Mouse (Mus musculus): ENCODE measurements around the gene Mfsd11. TPM values are rescaled to one million over a fixed set of nuclear protein-coding genes. Genes with fewer than 3 reads are reported as not detected.
"Not testable (repeated sequence)": the region's sequence is repeated elsewhere in the genome, so short reads cannot be mapped to it uniquely, and the experiment has no call there.

The Mfsd11 gene
- polyA plus RNA-seq, 1 experiment from 2014 or later: 43.7 TPM

DNA sequence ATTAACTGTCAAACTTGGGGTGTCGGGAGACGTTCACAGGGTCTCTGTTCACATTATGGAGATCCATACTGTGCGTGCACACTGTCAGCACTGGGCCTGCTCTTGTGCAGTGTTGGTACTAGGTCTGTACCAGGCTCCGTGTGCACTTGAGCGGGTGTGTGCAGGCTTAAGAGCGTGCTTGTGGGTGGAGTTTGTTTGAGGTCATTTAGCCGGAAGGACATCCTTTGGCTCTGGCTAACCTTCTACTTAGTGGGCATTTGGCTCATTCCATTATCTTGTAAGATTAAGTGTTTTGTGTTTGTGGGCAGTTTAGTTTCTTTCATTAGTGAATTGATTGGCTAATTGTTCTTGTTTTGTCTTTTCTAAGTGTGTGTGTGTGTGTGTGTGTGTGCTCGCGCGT, 30.2 kb downstream of the Mfsd11 start:
- no peaks in the 10 kb centered on the region for H3K36me3 ChIP-seq (ENCODE audit: control insufficient read depth, insufficient read depth, low read length)
- WGBS: 71% methylated on average over 10 of the region's 10 CpGs
- ATAC-seq (ENCODE audit: insufficient read depth, low FRiP score): no peak

DNA sequence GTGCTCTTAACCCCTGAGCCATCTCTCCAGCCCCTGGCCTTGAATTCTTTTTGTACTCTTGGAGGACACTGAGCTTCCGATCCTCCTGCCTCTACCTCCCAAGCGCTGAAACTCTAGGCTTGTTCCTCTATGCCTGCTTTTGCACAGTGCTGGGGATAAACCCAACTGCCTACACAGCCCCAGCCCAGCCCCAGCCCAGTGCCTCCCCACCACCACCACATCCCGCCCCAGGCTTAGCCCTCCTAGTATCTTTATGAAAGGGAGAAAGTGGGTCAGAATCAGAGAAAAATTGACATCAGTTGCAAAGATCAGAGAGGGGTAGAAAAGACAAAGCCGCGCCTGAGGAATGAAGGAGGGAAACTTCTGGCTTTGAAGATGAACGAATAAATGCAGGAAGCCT, 31.8 kb downstream of the Mfsd11 start:
- H3K4me2 ChIP-seq (ENCODE audit: low read depth, low read length): no peak overlapping the region
- peaks cover 6% of the 10 kb centered on the region; the same call in 1 of the 2 replicates for H3K4me1 ChIP-seq (ENCODE audit: control insufficient read depth, insufficient read depth, low read length)
- WGBS: 87% methylated on average over 6 of the region's 6 CpGs
- no peaks in the 10 kb centered on the region for H3K36me3 ChIP-seq (ENCODE audit: control insufficient read depth, insufficient read depth, low read length)
- no peaks in the 10 kb centered on the region for H3K9me3 ChIP-seq (replicated peaks; ENCODE audit: control insufficient read depth, low read length)
- H3K27me3 ChIP-seq (ENCODE audit: control insufficient read depth, insufficient read depth, low read length): no peaks in the 10 kb centered on the region
- no peak overlapping the region for H3K9ac ChIP-seq (ENCODE audit: low read length)
- H3K4me3 ChIP-seq (replicated peaks; ENCODE audit: low read length): no peak overlapping the region
- ATAC-seq (ENCODE audit: insufficient read depth, low FRiP score): no peak
- H3K27ac ChIP-seq (ENCODE audit: low read length): no peak overlapping the region

More for the DNA sequence above, 30.2 kb downstream of the Mfsd11 start:
- Histone ChIP-seq H3K4me3 (replicated peaks; ENCODE audit: low read length) (no peak overlapping the region), H3K9ac (ENCODE audit: low read length) (no peak overlapping the region), H3K27me3 (ENCODE audit: control insufficient read depth, insufficient read depth, low read length) (no peaks in the 10 kb centered on the region), H3K4me1 (ENCODE audit: control insufficient read depth, insufficient read depth, low read length) (peaks cover 6% of the 10 kb centered on the region; the same call in 1 of the 2 replicates), H3K4me2 (ENCODE audit: low read depth, low read length) (no peak overlapping the region), H3K27ac (ENCODE audit: low read length) (no peak overlapping the region), H3K9me3 (replicated peaks; ENCODE audit: control insufficient read depth, low read length) (no peaks in the 10 kb centered on the region)

DNA sequence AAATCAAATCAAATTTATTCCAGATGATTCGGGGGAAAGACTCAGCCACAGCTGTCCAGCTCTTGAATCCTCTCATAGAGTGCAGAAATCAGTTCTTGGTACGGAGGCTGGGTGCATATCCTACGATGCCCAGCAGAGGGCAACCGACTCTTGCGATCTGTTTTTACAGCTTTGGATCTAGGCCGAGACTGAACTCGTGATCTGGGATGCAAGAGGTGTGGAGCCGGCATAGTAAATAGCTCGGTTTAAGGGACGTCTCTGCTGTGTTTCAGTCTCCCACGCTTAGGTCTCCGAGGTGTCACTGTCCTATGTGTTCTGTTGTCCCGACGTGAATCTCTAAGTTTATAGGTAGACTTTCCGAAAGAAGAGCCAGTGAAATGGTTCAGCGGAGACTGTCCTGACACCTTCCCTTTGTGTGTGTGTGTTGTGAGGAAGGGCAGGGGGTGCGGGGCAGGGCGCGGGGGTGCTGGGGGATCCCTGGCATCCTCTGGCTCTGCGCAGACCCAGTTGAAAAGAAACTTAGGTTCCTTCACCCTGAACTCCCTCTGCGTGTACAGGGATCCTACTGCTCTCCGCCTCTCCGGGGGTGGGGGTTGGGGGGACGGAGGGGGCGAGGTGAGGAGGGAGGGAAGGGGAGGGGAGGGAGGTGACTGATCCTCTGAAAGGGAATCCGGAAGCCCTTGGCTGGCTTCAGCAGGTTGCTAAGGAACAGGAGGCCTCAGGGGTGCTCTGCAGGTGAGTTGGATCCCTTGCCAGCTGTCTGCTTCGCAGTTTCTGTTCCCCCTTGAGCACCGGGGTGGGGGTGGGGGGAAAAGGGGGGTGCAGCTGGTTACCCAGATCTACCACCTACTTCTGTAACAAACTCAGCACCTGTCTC, 33.3 kb downstream of the Mfsd11 start:
- no peak for ATAC-seq (ENCODE audit: insufficient read depth, low FRiP score)
- Histone ChIP-seq H3K27me3 (ENCODE audit: control insufficient read depth, insufficient read depth, low read length) (no peaks in the 10 kb centered on the region), H3K27ac (ENCODE audit: low read length) (no peak overlapping the region), H3K9me3 (replicated peaks; ENCODE audit: control insufficient read depth, low read length) (no peaks in the 10 kb centered on the region), H3K36me3 (ENCODE audit: control insufficient read depth, insufficient read depth, low read length) (no peaks in the 10 kb centered on the region), H3K4me3 (replicated peaks; ENCODE audit: low read length) (peak overlapping the region; percentile 25), H3K4me1 (ENCODE audit: control insufficient read depth, insufficient read depth, low read length) (peaks cover 6% of the 10 kb centered on the region; the same call in 1 of the 2 replicates), H3K4me2 (ENCODE audit: low read depth, low read length) (peak overlapping the region; percentile 56), H3K9ac (ENCODE audit: low read length) (peak overlapping the region; percentile 40; the same call in 1 of the 2 replicates)
- WGBS: 4% methylated on average over 28 of the region's 28 CpGs

DNA sequence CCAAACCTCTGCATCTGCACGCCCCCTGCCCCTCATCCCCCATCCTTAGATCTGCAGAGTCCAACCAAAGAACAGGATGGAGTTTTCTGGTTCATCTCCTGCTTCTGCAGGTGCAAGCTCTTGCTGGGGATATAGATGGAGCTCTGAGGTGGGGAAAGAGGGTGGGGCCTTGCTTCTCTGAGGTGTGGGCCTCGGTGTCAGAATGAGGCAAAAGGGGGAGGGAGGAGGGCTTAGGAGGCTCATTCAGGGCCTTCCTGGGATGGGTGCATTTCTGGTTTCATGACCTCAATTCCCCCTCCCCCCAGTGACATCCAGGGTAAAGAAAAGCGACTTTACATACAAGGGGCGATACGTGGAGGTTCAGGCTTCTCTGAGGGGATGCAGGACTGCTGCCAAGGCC, 34.9 kb downstream of the Mfsd11 start:
- Histone ChIP-seq H3K27me3 (ENCODE audit: control insufficient read depth, insufficient read depth, low read length) (no peaks in the 10 kb centered on the region), H3K9me3 (replicated peaks; ENCODE audit: control insufficient read depth, low read length) (no peaks in the 10 kb centered on the region), H3K36me3 (ENCODE audit: control insufficient read depth, insufficient read depth, low read length) (no peaks in the 10 kb centered on the region), H3K4me1 (ENCODE audit: control insufficient read depth, insufficient read depth, low read length) (peaks cover 6% of the 10 kb centered on the region; the same call in 1 of the 2 replicates), H3K4me3 (replicated peaks; ENCODE audit: low read length) (no peak overlapping the region), H3K27ac (ENCODE audit: low read length) (no peak overlapping the region), H3K4me2 (ENCODE audit: low read depth, low read length) (no peak overlapping the region), H3K9ac (ENCODE audit: low read length) (no peak overlapping the region)
- WGBS: 51% methylated on average over 5 of the region's 5 CpGs
- ATAC-seq (ENCODE audit: insufficient read depth, low FRiP score): no peak

DNA sequence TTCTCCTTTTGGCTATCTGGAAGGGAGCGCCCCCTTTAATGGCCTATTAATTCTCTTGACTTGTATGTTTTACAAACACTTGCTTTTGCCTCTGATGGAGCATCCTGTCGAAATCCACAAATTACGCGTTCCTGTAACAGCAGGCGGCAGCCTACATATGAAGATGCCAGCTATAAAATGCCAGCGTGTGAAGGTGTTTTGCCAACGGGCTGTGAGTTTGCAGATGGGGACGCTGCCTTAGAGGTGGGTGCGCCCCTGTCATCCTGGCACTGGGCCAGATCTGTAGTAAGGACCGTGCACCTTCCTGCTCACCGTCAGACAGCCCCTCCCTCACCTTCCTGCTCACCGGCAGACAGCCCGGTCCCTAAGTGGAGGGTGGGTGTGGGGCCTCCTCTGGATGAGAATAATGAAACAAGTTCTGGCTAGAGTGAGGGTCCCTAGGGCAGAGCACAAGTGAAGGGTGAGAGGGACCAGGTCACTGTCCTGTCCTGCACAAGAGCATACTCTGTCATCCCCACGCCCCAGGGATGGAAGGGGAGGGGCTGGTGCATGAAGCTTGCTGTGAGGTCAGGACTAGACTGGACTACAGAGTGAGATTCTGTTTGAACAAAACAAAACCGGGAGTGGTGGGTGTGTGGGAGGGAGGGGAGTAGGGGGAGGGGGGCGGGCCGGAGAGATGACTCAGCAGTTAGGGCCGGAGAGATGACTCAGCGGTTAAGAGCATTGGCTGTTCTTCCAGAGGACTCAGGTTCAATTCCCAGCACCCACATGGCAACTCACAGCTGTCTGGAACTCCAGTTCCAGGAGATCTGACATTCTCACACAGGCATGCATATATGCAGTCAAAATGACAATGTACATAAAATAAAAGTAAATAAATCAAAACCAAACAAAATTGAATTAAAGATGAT, 41.5 kb downstream of the Mfsd11 start:
- Histone ChIP-seq H3K4me2 (ENCODE audit: low read depth, low read length) (no peak overlapping the region), H3K4me3 (replicated peaks; ENCODE audit: low read length) (no peak overlapping the region), H3K9ac (ENCODE audit: low read length) (no peak overlapping the region), H3K4me1 (ENCODE audit: control insufficient read depth, insufficient read depth, low read length) (no peaks in the 10 kb centered on the region), H3K36me3 (ENCODE audit: control insufficient read depth, insufficient read depth, low read length) (no peaks in the 10 kb centered on the region), H3K27me3 (ENCODE audit: control insufficient read depth, insufficient read depth, low read length) (no peaks in the 10 kb centered on the region), H3K9me3 (replicated peaks; ENCODE audit: control insufficient read depth, low read length) (no peaks in the 10 kb centered on the region), H3K27ac (ENCODE audit: low read length) (no peak overlapping the region)
- 38% methylated on average over 19 of the region's 19 CpGs for WGBS
- peak; percentile 41; the same call in 1 of the 2 replicates for ATAC-seq (ENCODE audit: insufficient read depth, low FRiP score)

DNA sequence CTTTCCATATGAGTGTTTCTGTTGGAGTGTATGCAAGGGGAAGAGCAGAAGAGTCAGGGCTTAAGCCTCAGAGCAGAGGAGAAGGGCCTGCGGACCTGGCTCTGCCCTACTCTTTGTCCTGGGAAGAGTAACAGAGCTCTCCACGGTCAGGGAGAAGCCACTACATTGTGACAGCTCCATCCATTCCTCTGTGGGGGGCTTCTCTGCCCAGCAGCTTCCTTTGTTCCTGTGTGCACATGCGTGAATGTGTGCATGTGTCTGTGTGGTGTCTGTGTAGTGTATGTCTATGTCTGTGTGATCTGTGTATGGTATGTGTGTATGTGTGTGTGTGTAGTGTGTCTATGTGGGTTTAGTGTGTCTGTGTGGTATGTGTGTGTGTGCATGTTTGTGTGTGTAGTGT, 43.2 kb downstream of the Mfsd11 start:
- no peak for ATAC-seq (ENCODE audit: insufficient read depth, low FRiP score)
- H3K9ac ChIP-seq (ENCODE audit: low read length): no peak overlapping the region
- H3K9me3 ChIP-seq (replicated peaks; ENCODE audit: control insufficient read depth, low read length): no peaks in the 10 kb centered on the region
- no peaks in the 10 kb centered on the region for H3K27me3 ChIP-seq (ENCODE audit: control insufficient read depth, insufficient read depth, low read length)
- no peak overlapping the region for H3K4me2 ChIP-seq (ENCODE audit: low read depth, low read length)
- WGBS: 77% methylated on average over 3 of the region's 3 CpGs
- no peaks in the 10 kb centered on the region for H3K36me3 ChIP-seq (ENCODE audit: control insufficient read depth, insufficient read depth, low read length)
- no peak overlapping the region for H3K27ac ChIP-seq (ENCODE audit: low read length)
- no peaks in the 10 kb centered on the region for H3K4me1 ChIP-seq (ENCODE audit: control insufficient read depth, insufficient read depth, low read length)
- H3K4me3 ChIP-seq (replicated peaks; ENCODE audit: low read length): no peak overlapping the region

DNA sequence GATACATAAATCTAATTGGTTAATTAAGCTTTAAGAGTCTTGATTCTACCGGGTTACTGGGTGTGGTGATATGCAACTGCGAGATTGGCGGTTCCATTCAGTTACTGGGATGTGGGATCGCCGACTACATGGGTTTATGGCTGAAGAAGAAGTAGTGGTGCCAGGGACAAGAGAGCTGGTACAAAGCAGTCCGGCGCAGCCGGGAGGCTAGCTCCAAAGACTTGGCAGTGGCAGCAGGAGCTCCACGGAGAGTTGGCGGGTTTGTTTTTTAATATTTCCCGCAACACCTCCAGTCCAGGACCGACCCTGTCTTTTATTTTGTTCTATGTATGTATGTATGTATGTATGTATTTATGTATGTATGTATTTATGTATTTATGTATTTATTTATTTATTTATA, 47.0 kb downstream of the Mfsd11 start:
- Histone ChIP-seq H3K36me3 (ENCODE audit: control insufficient read depth, insufficient read depth, low read length) (no peaks in the 10 kb centered on the region), H3K4me3 (replicated peaks; ENCODE audit: low read length) (no peak overlapping the region), H3K4me1 (ENCODE audit: control insufficient read depth, insufficient read depth, low read length) (no peaks in the 10 kb centered on the region), H3K9ac (ENCODE audit: low read length) (no peak overlapping the region), H3K9me3 (replicated peaks; ENCODE audit: control insufficient read depth, low read length) (no peaks in the 10 kb centered on the region), H3K4me2 (ENCODE audit: low read depth, low read length) (no peak overlapping the region), H3K27ac (ENCODE audit: low read length) (no peak overlapping the region), H3K27me3 (ENCODE audit: control insufficient read depth, insufficient read depth, low read length) (no peaks in the 10 kb centered on the region)
- 90% methylated on average over 12 of the region's 12 CpGs for WGBS
- no peak for ATAC-seq (ENCODE audit: insufficient read depth, low FRiP score)

DNA sequence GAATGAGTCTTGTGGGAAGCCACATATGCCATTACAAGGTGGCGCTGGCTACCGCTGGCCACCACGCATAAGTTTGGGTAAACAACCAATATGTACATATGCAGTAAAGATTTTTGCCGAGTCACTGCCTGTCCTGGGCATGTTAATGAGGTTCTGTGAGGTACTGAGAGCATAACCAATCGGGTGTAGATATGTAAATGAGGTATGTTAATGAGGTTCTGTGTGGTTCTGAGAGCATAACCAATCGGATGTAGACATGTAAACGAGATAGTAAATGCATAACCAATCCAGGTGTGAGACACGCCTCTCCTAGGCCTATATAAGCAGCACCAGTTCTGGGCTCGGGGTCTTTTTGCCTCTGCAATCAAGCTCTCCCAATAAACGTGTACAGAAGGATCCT, 50.3 kb downstream of the Mfsd11 start:
- not testable (repeated sequence) for H3K36me3 ChIP-seq (ENCODE audit: control insufficient read depth, insufficient read depth, low read length)

More for the DNA sequence above, 50.3 kb downstream of the Mfsd11 start:
- H3K9ac ChIP-seq (ENCODE audit: low read length); H3K9me3 ChIP-seq (replicated peaks; ENCODE audit: control insufficient read depth, low read length); H3K27ac ChIP-seq (ENCODE audit: low read length); ATAC-seq (ENCODE audit: insufficient read depth, low FRiP score); H3K4me1 ChIP-seq (ENCODE audit: control insufficient read depth, insufficient read depth, low read length); H3K4me2 ChIP-seq (ENCODE audit: low read depth, low read length); H3K4me3 ChIP-seq (replicated peaks; ENCODE audit: low read length): not testable (repeated sequence)
- 86% methylated on average over 10 of the region's 10 CpGs for WGBS
- H3K27me3 ChIP-seq (ENCODE audit: control insufficient read depth, insufficient read depth, low read length): peaks cover 12% of the 10 kb centered on the region; the same call in 1 of the 2 replicates

Measured in stomach, embryonic 16.5 days (tissue).